Mouse (Mus musculus) neural tube, embryonic 11.5 days (tissue): ENCODE data around the gene Rpp14. TPM values are rescaled to one million over a fixed set of nuclear protein-coding genes. Genes with fewer than 3 reads are reported as not detected.
"Not testable (repeated sequence)": the region's sequence is repeated elsewhere in the genome, so short reads cannot be mapped to it uniquely, and the experiment has no call there.

ENCODE experiments used
- ATAC-seq: fragments of 200-750 bp; cut with Nextera tagmentation; 2 replicates; pipeline ENCODE4 v1.8.0; 2017; ENCODE audit warnings: moderate number of reproducible peaks, mild to moderate bottlenecking, moderate TSS enrichment, moderate library complexity; ENCODE audit not compliant: insufficient read depth, low FRiP score, low TSS enrichment
- DNase-seq: peaks from one replicate; pipeline ENCODE4 v3.0.0-alpha.2; 2015; ENCODE audit warnings: low spot score
- H3K27ac ChIP-seq: fragments of 300-500 bp; sonication (generic); 2 replicates; pipeline ENCODE4 v1.5.1; 2014; ENCODE audit warnings: low read depth, mild to moderate bottlenecking, low read length
- H3K27me3 ChIP-seq: fragments of 300-500 bp; sonication (generic); 2 replicates; pipeline ENCODE4 v1.6.1; 2014; ENCODE audit warnings: mild to moderate bottlenecking, low read length, mixed read lengths; ENCODE audit not compliant: control insufficient read depth, insufficient read depth
- H3K36me3 ChIP-seq: fragments of 300-500 bp; sonication (generic); 2 replicates; pipeline ENCODE4 v1.6.1; 2014; ENCODE audit warnings: mild to moderate bottlenecking, low read length, moderate library complexity, mixed read lengths; ENCODE audit not compliant: control insufficient read depth, insufficient read depth
- H3K4me1 ChIP-seq: fragments of 300-500 bp; sonication (generic); 2 replicates; pipeline ENCODE4 v1.6.1; 2014; ENCODE audit warnings: low read length, mixed read lengths; ENCODE audit not compliant: control insufficient read depth, insufficient read depth
- H3K4me2 ChIP-seq: fragments of 300-500 bp; sonication (generic); 2 replicates; pipeline ENCODE4 v1.6.1; 2014; ENCODE audit warnings: low read depth, mild to moderate bottlenecking, moderate library complexity
- H3K4me3 ChIP-seq: fragments of 300-500 bp; sonication (generic); 2 replicates; pipeline ENCODE4 v1.5.1; 2014; ENCODE audit warnings: low read depth, low read length
- H3K9ac ChIP-seq: fragments of 300-500 bp; sonication (generic); 2 replicates; pipeline ENCODE4 v1.6.1; 2014; ENCODE audit warnings: mild to moderate bottlenecking, low read length
- H3K9me3 ChIP-seq: fragments of 300-500 bp; sonication (generic); 2 replicates; pipeline ENCODE4 v1.6.1; 2016; ENCODE audit warnings: low read length; ENCODE audit not compliant: control insufficient read depth
- WGBS: fragments of 180-500 bp; shearing (Covaris S2); extraction: QIAGEN DNeasy Blood & Tissue Kit; methylation state at CpG from one replicate; pipeline ENCODE4 v1.1.7; 2014; 5-methylcytosine and 5-hydroxymethylcytosine counted together
- polyA plus RNA-seq: library from polyadenylated mRNA; unstranded; fragments of >200 nt; fragmentation: Nextera tagmentation; extraction: Ambion mirVana; gene quantifications from 2 replicates; pipeline ENCODE4 v1.2.1, GENCODE M21; 2014

Gene Rpp14
- polyA plus RNA-seq, 1 experiment from 2014 or later, result 55.1 TPM

DNA sequence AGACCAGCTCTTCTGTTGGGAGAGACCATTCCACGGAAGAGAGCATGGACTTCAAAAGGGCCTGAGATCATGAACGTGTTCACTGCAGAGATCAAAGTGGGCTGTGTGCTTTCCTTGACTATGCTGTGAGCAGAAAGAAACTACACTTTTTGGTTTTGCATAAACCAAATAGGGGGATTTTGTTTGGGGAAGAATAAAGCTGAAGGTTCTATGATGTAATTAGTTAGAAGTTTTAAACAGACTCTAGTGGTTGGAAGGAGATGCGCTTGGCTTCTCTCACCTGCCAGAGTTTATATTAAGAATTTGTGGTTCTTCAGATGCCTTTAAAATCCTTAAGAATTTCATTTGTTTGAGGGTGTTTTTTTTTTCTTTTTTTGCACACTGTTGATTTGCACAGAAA, 34.1 kb downstream of the Rpp14 start:
- ATAC-seq (no peak), DNase-seq (no peak)
- H3K27me3 ChIP-seq, result no peaks in the 10 kb centered on the region
- H3K4me1 ChIP-seq, result no peaks in the 10 kb centered on the region
- H3K36me3 ChIP-seq, result no peaks in the 10 kb centered on the region
- 62% methylated on average over 3 of the region's 3 CpGs for WGBS
- H3K9me3 ChIP-seq, result no peaks in the 10 kb centered on the region
- H3K4me2 ChIP-seq, result no peak overlapping the region
- H3K4me3 ChIP-seq, result no peak overlapping the region
- H3K27ac ChIP-seq, result no peak overlapping the region
- no peak overlapping the region for H3K9ac ChIP-seq

DNA sequence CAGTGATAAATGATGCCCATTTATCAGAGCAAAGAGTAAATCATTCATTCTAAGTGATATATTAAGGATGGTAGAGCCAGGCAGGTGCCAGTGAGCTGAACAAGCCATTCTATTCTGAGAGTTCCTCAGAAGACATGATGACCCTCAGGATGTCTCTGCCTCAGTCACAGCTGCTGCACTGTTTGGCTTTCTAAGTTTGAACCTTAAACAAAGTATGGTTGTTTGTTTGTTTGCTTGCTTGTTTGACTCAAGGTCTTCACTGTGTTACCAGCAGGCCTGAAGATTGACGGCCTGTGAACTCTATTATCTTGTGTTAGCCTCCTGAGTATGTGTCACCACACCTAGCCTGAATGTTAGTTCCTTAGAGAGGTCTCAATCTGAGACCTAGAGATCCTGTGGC, 34.6 kb downstream of the Rpp14 start:
- 82% methylated on average over 1 of the region's 1 CpGs for WGBS
- Histone ChIP-seq H3K4me2 (no peak overlapping the region), H3K9ac (no peak overlapping the region), H3K36me3 (no peaks in the 10 kb centered on the region), H3K27ac (no peak overlapping the region), H3K27me3 (no peaks in the 10 kb centered on the region), H3K4me3 (no peak overlapping the region), H3K9me3 (no peaks in the 10 kb centered on the region), H3K4me1 (no peaks in the 10 kb centered on the region)
- ATAC-seq (no peak), DNase-seq (no peak)

DNA sequence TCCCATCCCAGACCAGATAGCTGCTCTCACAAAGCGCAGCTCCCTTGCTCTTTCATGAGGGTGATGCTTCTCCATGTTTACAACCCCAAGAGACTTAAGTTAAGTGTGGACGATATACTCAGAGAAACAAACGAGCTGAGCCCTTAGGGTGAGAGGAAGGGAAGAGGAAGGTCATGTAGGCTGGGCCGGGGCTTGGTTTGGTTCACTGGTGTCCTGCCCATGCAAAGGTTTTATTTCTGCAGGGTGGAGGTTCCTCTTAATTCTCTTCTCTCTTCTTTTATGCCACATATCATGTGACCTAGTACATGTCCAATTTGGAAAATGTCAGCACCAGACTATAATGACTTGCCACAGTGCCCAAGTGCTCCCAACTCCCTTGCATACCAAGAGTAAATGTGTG, 35.6 kb downstream of the Rpp14 start:
- 80% methylated on average over 4 of the region's 4 CpGs for WGBS
- H3K4me1 ChIP-seq, result no peaks in the 10 kb centered on the region
- H3K27ac ChIP-seq, result no peak overlapping the region
- no peaks in the 10 kb centered on the region for H3K36me3 ChIP-seq
- H3K9me3 ChIP-seq, result no peaks in the 10 kb centered on the region
- ATAC-seq (no peak), DNase-seq (no peak)
- H3K27me3 ChIP-seq, result no peaks in the 10 kb centered on the region
- no peak overlapping the region for H3K9ac ChIP-seq
- no peak overlapping the region for H3K4me2 ChIP-seq
- no peak overlapping the region for H3K4me3 ChIP-seq

DNA sequence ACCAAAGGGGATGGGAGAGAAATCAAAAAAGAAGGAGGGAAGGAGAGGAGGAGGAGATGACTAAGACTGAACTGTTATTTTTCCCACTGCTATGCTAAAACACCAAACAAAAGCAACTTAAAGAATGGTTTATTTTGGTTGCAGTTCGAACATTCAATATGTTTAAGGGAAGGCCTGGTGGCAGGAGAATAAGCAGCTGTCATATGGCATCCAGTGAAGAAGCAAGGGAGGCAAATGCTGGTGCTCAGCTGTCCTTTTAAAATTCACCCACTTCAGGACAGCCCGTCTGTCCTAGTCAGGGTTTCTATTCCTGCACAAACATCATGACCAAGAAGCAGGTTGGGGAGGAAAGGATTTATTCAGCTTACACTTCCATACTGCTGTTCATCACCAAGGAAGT, 37.2 kb downstream of the Rpp14 start:
- no peaks in the 10 kb centered on the region for H3K27me3 ChIP-seq
- H3K36me3 ChIP-seq, result no peaks in the 10 kb centered on the region
- H3K9me3 ChIP-seq, result no peaks in the 10 kb centered on the region
- no peaks in the 10 kb centered on the region for H3K4me1 ChIP-seq
- WGBS, result 79% methylated on average over 2 of the region's 2 CpGs
- no peak overlapping the region for H3K4me2 ChIP-seq
- H3K4me3 ChIP-seq, result no peak overlapping the region
- DNase-seq (no peak), ATAC-seq (no peak)
- no peak overlapping the region for H3K9ac ChIP-seq
- H3K27ac ChIP-seq, result no peak overlapping the region

DNA sequence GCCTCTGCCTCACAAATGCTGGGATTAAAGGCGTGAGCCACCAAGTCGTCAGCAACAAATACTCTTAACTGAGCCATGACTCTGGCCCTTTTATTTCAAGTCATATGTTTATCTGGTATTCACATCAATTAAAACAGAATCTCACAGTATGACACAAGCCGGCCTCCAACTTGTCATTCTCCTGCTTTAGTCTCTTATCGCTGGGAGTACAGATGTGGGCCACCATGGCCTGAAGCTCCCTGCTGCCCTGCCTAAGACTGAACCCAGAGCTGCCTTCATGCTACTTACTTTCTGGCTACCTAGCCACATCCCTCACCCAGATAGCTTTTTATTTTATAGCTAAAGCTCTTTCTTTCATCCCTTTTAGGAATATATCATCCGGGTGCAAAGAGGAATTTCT, 39.3 kb downstream of the Rpp14 start:
- H3K9me3 ChIP-seq, result no peaks in the 10 kb centered on the region
- DNase-seq (no peak), ATAC-seq (no peak)
- no peaks in the 10 kb centered on the region for H3K27me3 ChIP-seq
- no peak overlapping the region for H3K4me3 ChIP-seq
- H3K4me2 ChIP-seq, result no peak overlapping the region
- WGBS, result 88% methylated on average over 5 of the region's 5 CpGs
- H3K9ac ChIP-seq, result no peak overlapping the region
- no peaks in the 10 kb centered on the region for H3K4me1 ChIP-seq
- no peaks in the 10 kb centered on the region for H3K36me3 ChIP-seq
- no peak overlapping the region for H3K27ac ChIP-seq

DNA sequence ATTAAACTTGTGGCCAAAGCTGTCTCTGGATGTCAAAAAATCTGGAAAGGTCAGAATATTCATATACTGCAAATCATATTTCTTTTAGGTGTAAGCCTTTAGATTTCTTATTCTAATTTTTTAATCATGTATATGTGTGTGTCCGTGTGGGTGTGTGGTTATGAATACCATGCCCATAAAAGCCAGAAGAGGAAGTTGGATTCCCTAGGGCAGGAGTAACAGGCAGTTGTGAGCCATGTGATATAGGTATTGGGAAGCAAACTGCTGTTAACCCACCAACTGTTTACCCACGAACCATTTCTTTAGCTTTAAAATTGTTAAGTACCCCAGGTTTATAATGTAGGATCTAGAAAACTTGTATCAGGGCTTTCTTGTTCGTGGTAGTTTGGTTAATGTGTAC, 39.7 kb downstream of the Rpp14 start:
- no peaks in the 10 kb centered on the region for H3K4me1 ChIP-seq
- 84% methylated on average over 3 of the region's 3 CpGs for WGBS
- H3K36me3 ChIP-seq, result no peaks in the 10 kb centered on the region
- H3K27ac ChIP-seq, result no peak overlapping the region
- no peak for ATAC-seq
- no peak for DNase-seq
- no peak overlapping the region for H3K9ac ChIP-seq
- H3K4me2 ChIP-seq, result no peak overlapping the region
- H3K27me3 ChIP-seq, result no peaks in the 10 kb centered on the region
- no peaks in the 10 kb centered on the region for H3K9me3 ChIP-seq
- no peak overlapping the region for H3K4me3 ChIP-seq

DNA sequence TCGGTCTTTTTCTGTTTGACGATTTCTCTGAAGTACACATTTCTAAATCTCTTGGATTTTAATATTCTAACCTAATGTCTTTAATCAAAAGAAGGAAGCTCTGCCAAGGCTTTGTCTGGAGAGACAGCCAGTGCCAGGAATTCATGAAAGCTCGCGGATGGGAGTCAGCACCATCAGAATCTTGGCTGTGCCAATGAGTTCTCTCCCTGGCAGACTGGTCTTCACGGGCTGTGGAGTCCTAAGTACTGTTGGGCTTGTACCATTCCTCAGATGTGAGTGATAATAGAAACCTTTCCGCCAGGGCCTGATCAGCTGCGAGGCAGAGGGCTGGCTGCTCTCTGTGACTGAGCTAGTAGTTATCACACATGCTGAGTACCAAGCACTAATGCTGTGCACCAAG, 43.0 kb downstream of the Rpp14 start:
- Histone ChIP-seq H3K36me3 (no peaks in the 10 kb centered on the region), H3K27ac (no peak overlapping the region), H3K4me1 (no peaks in the 10 kb centered on the region), H3K9me3 (no peaks in the 10 kb centered on the region), H3K27me3 (no peaks in the 10 kb centered on the region), H3K4me2 (no peak overlapping the region), H3K4me3 (no peak overlapping the region), H3K9ac (no peak overlapping the region)
- WGBS, result 91% methylated on average over 7 of the region's 7 CpGs
- no peak for DNase-seq
- no peak for ATAC-seq

DNA sequence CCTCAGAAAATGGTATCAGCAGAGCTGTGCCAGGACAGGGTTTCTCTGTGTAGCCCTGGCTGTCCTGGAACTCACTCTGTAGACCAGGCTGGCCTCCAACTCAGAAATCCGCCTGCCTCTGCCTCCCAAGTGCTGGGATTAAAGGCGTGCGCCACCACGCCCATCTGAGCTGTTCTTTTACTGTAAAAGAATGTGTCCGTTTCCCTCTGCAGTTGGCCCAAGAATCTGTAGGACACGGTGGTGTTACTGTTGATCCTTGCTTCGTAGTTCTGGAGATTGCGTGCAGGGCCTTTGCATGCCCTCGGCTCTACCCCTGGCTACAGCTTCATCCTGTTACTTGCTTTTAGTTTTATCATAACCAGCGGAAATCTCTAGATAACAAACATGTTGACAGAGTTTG, 43.4 kb downstream of the Rpp14 start:
- H3K9ac ChIP-seq, ATAC-seq, H3K4me2 ChIP-seq, H3K4me3 ChIP-seq, H3K4me1 ChIP-seq, H3K36me3 ChIP-seq, H3K9me3 ChIP-seq, H3K27ac ChIP-seq, H3K27me3 ChIP-seq, DNase-seq: not testable (repeated sequence)
- 95% methylated on average over 10 of the region's 10 CpGs for WGBS

DNA sequence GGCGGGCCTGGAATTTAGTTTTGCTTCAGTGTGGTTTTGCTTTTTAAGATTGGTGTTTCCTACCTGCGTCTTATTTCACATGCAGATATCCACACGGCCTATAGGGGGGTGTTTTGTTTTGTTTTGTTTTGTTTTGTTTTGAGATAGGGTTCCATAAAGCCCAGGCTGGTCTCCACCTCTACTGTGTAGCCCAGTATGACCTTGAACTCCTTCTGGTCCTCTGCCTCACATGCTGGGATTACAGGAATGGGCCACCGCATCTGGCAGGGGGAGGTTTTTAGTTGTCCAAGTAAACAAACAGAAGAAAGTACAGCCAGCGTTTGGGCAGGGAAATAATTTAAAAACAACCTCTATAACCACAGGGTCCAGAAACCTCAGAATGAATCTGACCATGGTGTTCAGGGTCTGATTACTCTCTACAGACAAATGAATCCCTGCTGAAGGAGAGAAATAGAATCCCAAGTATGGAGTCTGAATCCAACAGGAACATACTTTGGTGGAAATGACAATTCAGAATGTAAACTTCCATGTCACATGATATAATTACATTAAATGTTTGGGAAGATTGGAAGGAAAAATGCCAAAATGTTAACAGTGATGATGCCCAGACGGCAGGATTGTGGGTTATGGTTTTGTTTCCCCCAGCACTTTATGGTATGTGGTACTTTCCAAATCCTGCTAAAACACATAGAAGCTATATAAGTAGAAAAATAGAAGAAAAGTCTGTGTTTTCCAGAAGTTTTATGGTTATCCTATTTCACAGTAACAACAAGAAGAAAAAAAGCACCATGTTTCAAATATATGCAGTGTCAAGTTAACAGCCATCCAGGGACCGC, 44.1 kb downstream of the Rpp14 start:
- Histone ChIP-seq H3K36me3 (no peaks in the 10 kb centered on the region), H3K9me3 (no peaks in the 10 kb centered on the region), H3K9ac (no peak overlapping the region), H3K27ac (no peak overlapping the region), H3K4me2 (no peak overlapping the region), H3K27me3 (no peaks in the 10 kb centered on the region), H3K4me3 (no peak overlapping the region), H3K4me1 (no peaks in the 10 kb centered on the region)
- DNase-seq (no peak), ATAC-seq (no peak)
- WGBS, result 85% methylated on average over 7 of the region's 7 CpGs
